Mouse (Mus musculus): ENCODE data around the gene Trim50. TPM values are rescaled to one million over a fixed set of nuclear protein-coding genes. Genes with fewer than 3 reads are reported as not detected.

Gene Trim50
- polyA plus RNA-seq, 1 experiment from 2014 or later, result not detected

- WGBS, result 96% methylated on average over 13 of the region's 13 CpGs
- Histone ChIP-seq H3K9me3 (replicated peaks) (no peaks in the 10 kb centered on the region), H3K4me2 (peak overlapping the region; percentile 88; the same call in 1 of the 2 replicates), H3K27ac (no peak overlapping the region), H3K9ac (no peak overlapping the region), H3K27me3 (no peaks in the 10 kb centered on the region), H3K36me3 (ENCODE audit: poor library complexity, severe bottlenecking) (peaks cover 48% of the 10 kb centered on the region), H3K4me1 (peaks cover 25% of the 10 kb centered on the region), H3K4me3 (no peak overlapping the region)
- no peak for ATAC-seq
These were observed 18.1 kb downstream of the Trim50 start for GRCm38 (mm10) chr5:135371195-135371594.

GRCm38 (mm10) chr5:135373601-135374000 is 20.5 kb downstream of the Trim50 start:
- H3K4me3 ChIP-seq, result no peak overlapping the region
- 92% methylated on average over 5 of the region's 5 CpGs for WGBS
- H3K9ac ChIP-seq, result no peak overlapping the region
- H3K27me3 ChIP-seq, result no peaks in the 10 kb centered on the region
- no peak overlapping the region for H3K27ac ChIP-seq
- H3K4me2 ChIP-seq, result no peak overlapping the region
- no peak for ATAC-seq
- no peaks in the 10 kb centered on the region for H3K9me3 ChIP-seq (replicated peaks)
- H3K4me1 ChIP-seq, result peaks cover 23% of the 10 kb centered on the region
- peaks cover 72% of the 10 kb centered on the region for H3K36me3 ChIP-seq (ENCODE audit: poor library complexity, severe bottlenecking)

- 64% methylated on average over 8 of the region's 8 CpGs for WGBS
- Histone ChIP-seq H3K4me1 (peaks cover 15% of the 10 kb centered on the region), H3K9ac (no peak overlapping the region), H3K4me2 (no peak overlapping the region), H3K9me3 (replicated peaks) (no peaks in the 10 kb centered on the region), H3K36me3 (ENCODE audit: poor library complexity, severe bottlenecking) (peaks cover 87% of the 10 kb centered on the region), H3K4me3 (no peak overlapping the region), H3K27ac (no peak overlapping the region), H3K27me3 (no peaks in the 10 kb centered on the region)
- ATAC-seq, result no peak
These were observed 22.1 kb downstream of the Trim50 start for GRCm38 (mm10) chr5:135375167-135375566.

GRCm38 (mm10) chr5:135376341-135376740 is 23.2 kb downstream of the Trim50 start:
- ATAC-seq, result no peak

GRCm38 (mm10) chr5:135380681-135381080 is 27.6 kb downstream of the Trim50 start:
- Histone ChIP-seq H3K4me2 (no peak overlapping the region), H3K4me3 (no peak overlapping the region), H3K4me1 (no peaks in the 10 kb centered on the region), H3K9me3 (replicated peaks) (no peaks in the 10 kb centered on the region), H3K27ac (no peak overlapping the region), H3K36me3 (ENCODE audit: poor library complexity, severe bottlenecking) (peaks cover 99% of the 10 kb centered on the region), H3K27me3 (no peaks in the 10 kb centered on the region), H3K9ac (no peak overlapping the region)
- 97% methylated on average over 4 of the region's 4 CpGs for WGBS
- no peak for ATAC-seq

More at GRCm38 (mm10) chr5:135376341-135376740, 23.2 kb downstream of the Trim50 start:
- peaks cover 4% of the 10 kb centered on the region; the same call in 1 of the 2 replicates for H3K4me1 ChIP-seq
- no peak overlapping the region for H3K4me3 ChIP-seq
- no peaks in the 10 kb centered on the region for H3K9me3 ChIP-seq (replicated peaks)
- H3K27me3 ChIP-seq, result no peaks in the 10 kb centered on the region
- 57% methylated on average over 2 of the region's 2 CpGs for WGBS
- no peak overlapping the region for H3K4me2 ChIP-seq
- no peak overlapping the region for H3K27ac ChIP-seq
- H3K36me3 ChIP-seq (ENCODE audit: poor library complexity, severe bottlenecking), result peaks cover 99% of the 10 kb centered on the region
- no peak overlapping the region for H3K9ac ChIP-seq

GRCm38 (mm10) chr5:135381356-135381925 is 28.3 kb downstream of the Trim50 start:
- Histone ChIP-seq H3K36me3 (ENCODE audit: poor library complexity, severe bottlenecking) (peaks cover 99% of the 10 kb centered on the region), H3K27ac (no peak overlapping the region), H3K4me2 (no peak overlapping the region), H3K9ac (no peak overlapping the region), H3K4me1 (no peaks in the 10 kb centered on the region), H3K9me3 (replicated peaks) (no peaks in the 10 kb centered on the region), H3K4me3 (no peak overlapping the region), H3K27me3 (no peaks in the 10 kb centered on the region)
- ATAC-seq, result no peak
- WGBS, result 96% methylated on average over 10 of the region's 10 CpGs

- WGBS, result 93% methylated on average over 7 of the region's 7 CpGs
- no peak overlapping the region for H3K4me3 ChIP-seq
- no peak for ATAC-seq
- H3K9me3 ChIP-seq (replicated peaks), result no peaks in the 10 kb centered on the region
- no peaks in the 10 kb centered on the region for H3K4me1 ChIP-seq
- peaks cover 99% of the 10 kb centered on the region for H3K36me3 ChIP-seq (ENCODE audit: poor library complexity, severe bottlenecking)
- H3K27ac ChIP-seq, result no peak overlapping the region
- H3K4me2 ChIP-seq, result no peak overlapping the region
- no peak overlapping the region for H3K9ac ChIP-seq
- H3K27me3 ChIP-seq, result no peaks in the 10 kb centered on the region
These were observed 29.7 kb downstream of the Trim50 start for GRCm38 (mm10) chr5:135382746-135383145.

GRCm38 (mm10) chr5:135383771-135384170 is 30.7 kb downstream of the Trim50 start:
- Histone ChIP-seq H3K27me3 (no peaks in the 10 kb centered on the region), H3K36me3 (ENCODE audit: poor library complexity, severe bottlenecking) (peaks cover 99% of the 10 kb centered on the region), H3K9me3 (replicated peaks) (no peaks in the 10 kb centered on the region), H3K27ac (no peak overlapping the region), H3K4me1 (no peaks in the 10 kb centered on the region), H3K4me3 (no peak overlapping the region), H3K9ac (no peak overlapping the region), H3K4me2 (no peak overlapping the region)
- 82% methylated on average over 10 of the region's 10 CpGs for WGBS
- ATAC-seq, result no peak

GRCm38 (mm10) chr5:135394004-135394823 is 41.1 kb downstream of the Trim50 start, which contains the start of gene Pom121:
Gene Pom121 (minus strand): TSS chr5:135394546.
- H3K27me3 ChIP-seq, result no peaks in the 10 kb centered on the region
- H3K9me3 ChIP-seq (replicated peaks), result no peaks in the 10 kb centered on the region
- peak; percentile 93 for ATAC-seq
- peaks cover 21% of the 10 kb centered on the region for H3K4me1 ChIP-seq
- peak within 1 kb of the TSS; percentile 88 for H3K27ac ChIP-seq
- WGBS, result under 1% methylated on average over 93 of the region's 110 CpGs
- H3K36me3 ChIP-seq (ENCODE audit: poor library complexity, severe bottlenecking), result peaks cover 31% of the 10 kb centered on the region
- peak within 1 kb of the TSS; percentile 98 for H3K9ac ChIP-seq
- H3K4me3 ChIP-seq, result peak within 1 kb of the TSS; percentile 82
- peak within 1 kb of the TSS; percentile 76 for H3K4me2 ChIP-seq

- H3K9me3 ChIP-seq (replicated peaks), result no peaks in the 10 kb centered on the region
- peaks cover 21% of the 10 kb centered on the region for H3K4me1 ChIP-seq
- 53% methylated on average over 5 of the region's 5 CpGs for WGBS
- no peak overlapping the region for H3K4me3 ChIP-seq
- H3K9ac ChIP-seq, result no peak overlapping the region
- no peak overlapping the region for H3K4me2 ChIP-seq
- H3K27ac ChIP-seq, result no peak overlapping the region
- peaks cover 15% of the 10 kb centered on the region for H3K36me3 ChIP-seq (ENCODE audit: poor library complexity, severe bottlenecking)
- no peak for ATAC-seq
- no peaks in the 10 kb centered on the region for H3K27me3 ChIP-seq
These were observed 42.7 kb downstream of the Trim50 start for GRCm38 (mm10) chr5:135395826-135396225.

GRCm38 (mm10) chr5:135399382-135399781 is 46.3 kb downstream of the Trim50 start:
- ATAC-seq, result no peak
- Histone ChIP-seq H3K36me3 (ENCODE audit: poor library complexity, severe bottlenecking) (no peaks in the 10 kb centered on the region), H3K9me3 (replicated peaks) (no peaks in the 10 kb centered on the region), H3K4me1 (peaks cover 4% of the 10 kb centered on the region), H3K27me3 (no peaks in the 10 kb centered on the region), H3K9ac (no peak overlapping the region), H3K4me2 (no peak overlapping the region), H3K4me3 (no peak overlapping the region), H3K27ac (no peak overlapping the region)
- 81% methylated on average over 6 of the region's 6 CpGs for WGBS

- H3K36me3 ChIP-seq (ENCODE audit: poor library complexity, severe bottlenecking), result no peaks in the 10 kb centered on the region
- H3K4me2 ChIP-seq, result no peak overlapping the region
- no peak overlapping the region for H3K9ac ChIP-seq
- H3K27me3 ChIP-seq, result no peaks in the 10 kb centered on the region
- no peaks in the 10 kb centered on the region for H3K9me3 ChIP-seq (replicated peaks)
- H3K27ac ChIP-seq, result no peak overlapping the region
- 10% methylated on average over 2 of the region's 2 CpGs for WGBS
- ATAC-seq, result 0 out of 2 replicates have a peak, but pooled peaks have one; percentile 48
- no peaks in the 10 kb centered on the region; the same call in 1 of the 2 replicates for H3K4me1 ChIP-seq
- H3K4me3 ChIP-seq, result no peak overlapping the region
These were observed 47.1 kb downstream of the Trim50 start for GRCm38 (mm10) chr5:135400244-135400643.

Measured in forebrain, embryonic 13.5 days (tissue).